Mouse (Mus musculus) ES-E14 (cell line): Measurements from ENCODE around the gene Tmem274.
"Not testable (repeated sequence)": the region's sequence is repeated elsewhere in the genome, so short reads cannot be mapped to it uniquely, and the experiment has no call there.

ENCODE experiments used
- CHD2 ChIP-seq: IDR thresholded peaks from 2 replicates; pipeline ENCODE4 v1.6.1; 2014; ENCODE audit warnings: mild to moderate bottlenecking, low read depth, low read length, inconsistent platforms
- HCFC1 ChIP-seq: IDR thresholded peaks from 2 replicates; pipeline ENCODE4 v1.6.1; 2012; ENCODE audit warnings: low read length, inconsistent platforms, borderline replicate concordance; ENCODE audit not compliant: insufficient read depth
- MAFK ChIP-seq: IDR thresholded peaks from 2 replicates; pipeline ENCODE4 v1.6.1; 2014; ENCODE audit warnings: mild to moderate bottlenecking, low read depth, low read length, inconsistent platforms; ENCODE audit not compliant: insufficient read depth
- ZC3H11A ChIP-seq: IDR thresholded peaks from 2 replicates; pipeline ENCODE4 v1.6.1; 2012; ENCODE audit warnings: low read depth, mild to moderate bottlenecking, inconsistent platforms, low read length, borderline replicate concordance

GRCm38 (mm10) chr4:149457163-149457562 is 20.0 kb upstream of the Tmem274 start:
- TF ChIP-seq HCFC1, MAFK, CHD2, ZC3H11A: not testable (repeated sequence)
